Mouse (Mus musculus): ENCODE data around the gene 1700029I15Rik. TPM values are rescaled to one million over a fixed set of nuclear protein-coding genes. Genes with fewer than 3 reads are reported as not detected.

Gene 1700029I15Rik
- polyA plus RNA-seq, 1 experiment from 2014 or later = 0.62 TPM

DNA sequence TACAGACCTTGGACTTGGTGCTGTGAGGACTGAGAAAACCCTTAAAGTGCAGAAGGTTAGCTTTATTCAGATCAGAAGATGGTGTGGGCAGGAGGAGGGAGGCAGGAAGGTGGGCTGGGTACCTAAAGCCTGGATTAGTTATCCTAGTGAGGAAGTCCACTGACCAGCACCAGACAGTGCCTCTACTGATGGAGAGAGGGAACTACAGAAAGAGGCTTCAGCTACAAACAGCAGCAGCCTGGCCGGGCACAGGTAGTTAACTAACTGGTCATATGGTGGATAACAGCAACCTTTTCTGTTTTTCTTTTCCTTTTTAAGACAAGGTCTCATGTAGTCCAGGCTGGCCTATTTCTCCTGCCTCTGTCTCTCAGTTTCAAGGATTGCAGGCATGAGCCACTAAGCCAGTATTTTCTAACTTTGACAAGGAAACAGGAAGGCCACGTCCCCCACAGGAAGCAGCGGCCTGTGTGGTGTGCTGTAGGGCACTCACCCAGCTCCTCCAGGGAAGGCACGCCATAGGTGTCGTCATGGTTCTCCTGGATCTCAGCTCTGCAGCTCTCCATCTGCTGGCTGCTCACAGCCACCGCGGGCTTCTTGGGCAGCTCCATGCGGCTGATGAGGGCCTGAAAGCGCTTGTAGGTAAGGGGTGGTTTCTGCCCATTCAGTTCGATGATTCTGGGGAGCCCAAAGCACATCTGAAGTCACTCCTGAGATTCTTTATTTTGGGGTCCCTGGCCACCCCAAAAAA lies 40.2 kb downstream of the 1700029I15Rik start:
- H3K27ac ChIP-seq (replicated peaks) = no peak overlapping the region
- H3K36me3 ChIP-seq = peaks cover 80% of the 10 kb centered on the region
- ATAC-seq (ENCODE audit: extremely low read depth, insufficient number of reproducible peaks, low FRiP score, low TSS enrichment) = no peak
- WGBS = 68% methylated on average over 10 of the region's 10 CpGs
- H3K27me3 ChIP-seq (replicated peaks) = no peaks in the 10 kb centered on the region
- no peaks in the 10 kb centered on the region for H3K9me3 ChIP-seq
- peaks cover 52% of the 10 kb centered on the region for H3K4me1 ChIP-seq
- H3K4me2 ChIP-seq = no peak overlapping the region
- H3K4me3 ChIP-seq = no peak overlapping the region
- H3K9ac ChIP-seq = no peak overlapping the region

DNA sequence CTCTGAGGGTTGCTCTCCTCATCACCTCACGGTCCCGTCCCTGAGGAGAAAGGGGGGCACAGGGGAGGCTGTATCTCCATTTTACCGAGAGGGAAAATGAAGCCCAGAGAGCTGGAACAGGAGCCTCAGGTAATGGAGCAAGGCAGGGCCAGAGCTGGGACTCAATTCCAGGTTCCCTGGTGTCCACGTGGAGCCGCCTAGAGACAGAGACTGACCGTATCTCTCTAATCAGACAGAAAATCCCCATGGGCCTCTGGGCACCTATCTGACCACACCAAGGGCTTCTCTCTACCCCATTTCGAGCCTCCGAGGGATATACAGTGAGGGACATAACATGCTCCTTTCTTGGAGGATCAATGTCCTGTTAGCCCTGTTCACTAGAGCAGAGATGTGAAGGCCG lies 40.8 kb downstream of the 1700029I15Rik start:
- H3K36me3 ChIP-seq = peaks cover 74% of the 10 kb centered on the region
- H3K4me3 ChIP-seq = no peak overlapping the region
- no peak overlapping the region for H3K4me2 ChIP-seq
- WGBS = 90% methylated on average over 9 of the region's 9 CpGs
- no peaks in the 10 kb centered on the region for H3K27me3 ChIP-seq (replicated peaks)
- peaks cover 58% of the 10 kb centered on the region for H3K4me1 ChIP-seq
- ATAC-seq (ENCODE audit: extremely low read depth, insufficient number of reproducible peaks, low FRiP score, low TSS enrichment) = no peak
- H3K9me3 ChIP-seq = no peaks in the 10 kb centered on the region
- H3K9ac ChIP-seq = no peak overlapping the region; the same call in 1 of the 2 replicates
- H3K27ac ChIP-seq (replicated peaks) = peak overlapping the region; percentile 94

GRCm38 (mm10) chr2:92423702-92424461 lies 41.5 kb downstream of the 1700029I15Rik start:
- Histone ChIP-seq H3K36me3 (peaks cover 66% of the 10 kb centered on the region), H3K4me3 (no peak overlapping the region), H3K27ac (replicated peaks) (peak overlapping the region; percentile 94), H3K4me2 (no peak overlapping the region), H3K9ac (no peak overlapping the region; the same call in 1 of the 2 replicates), H3K9me3 (no peaks in the 10 kb centered on the region), H3K4me1 (peaks cover 65% of the 10 kb centered on the region), H3K27me3 (replicated peaks) (no peaks in the 10 kb centered on the region)
- ATAC-seq (ENCODE audit: extremely low read depth, insufficient number of reproducible peaks, low FRiP score, low TSS enrichment) = peak; percentile 49; the same call in 1 of the 2 replicates
- 63% methylated on average over 9 of the region's 9 CpGs for WGBS

DNA sequence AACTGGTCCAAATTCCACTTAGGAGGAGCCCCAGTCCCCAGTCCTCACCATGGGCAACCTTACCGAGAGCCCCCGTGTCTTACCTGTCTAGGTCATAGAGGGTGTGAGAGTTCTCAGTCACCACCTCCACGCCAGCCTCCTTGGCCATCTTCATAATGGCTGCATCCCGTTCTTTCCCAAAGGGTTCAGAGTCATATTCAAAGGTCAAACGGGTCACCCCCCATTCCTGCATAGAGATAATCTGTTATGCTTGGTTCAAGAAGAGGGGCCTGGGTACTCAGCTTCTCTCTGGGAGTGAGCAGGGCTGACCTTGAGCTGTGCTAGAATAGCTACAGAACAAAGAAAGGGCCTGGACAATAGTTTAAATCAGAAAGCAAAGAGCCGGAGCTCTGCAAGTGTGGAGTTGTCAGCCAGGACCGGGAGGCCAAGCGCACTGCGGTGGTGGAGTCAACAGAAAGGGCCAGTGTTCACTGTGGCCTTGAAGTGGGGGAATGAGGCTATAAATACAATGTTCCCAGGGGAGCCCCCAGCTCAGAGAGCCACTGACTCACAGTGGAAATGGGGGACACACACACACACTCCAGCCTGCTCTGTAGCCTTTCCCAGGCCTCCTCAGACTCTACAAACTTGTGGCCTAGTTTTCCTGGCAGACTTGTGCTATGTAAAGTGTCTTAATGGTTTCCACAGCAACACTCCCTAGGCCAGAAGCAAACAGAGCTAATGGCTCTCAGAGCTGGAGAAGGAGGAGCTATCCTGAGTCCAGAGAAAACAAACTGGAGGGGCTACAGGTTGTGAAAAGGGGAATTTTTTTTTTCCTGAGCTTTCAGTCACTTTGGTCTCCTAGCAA lies 42.3 kb downstream of the 1700029I15Rik start:
- no peaks in the 10 kb centered on the region for H3K9me3 ChIP-seq
- no peak for ATAC-seq (ENCODE audit: extremely low read depth, insufficient number of reproducible peaks, low FRiP score, low TSS enrichment)
- H3K27me3 ChIP-seq (replicated peaks) = no peaks in the 10 kb centered on the region
- H3K4me2 ChIP-seq = peak overlapping the region; percentile 21; the same call in 1 of the 2 replicates
- H3K27ac ChIP-seq (replicated peaks) = peak overlapping the region; percentile 94
- 67% methylated on average over 9 of the region's 9 CpGs for WGBS
- peaks cover 73% of the 10 kb centered on the region for H3K4me1 ChIP-seq
- H3K36me3 ChIP-seq = peaks cover 58% of the 10 kb centered on the region
- no peak overlapping the region for H3K4me3 ChIP-seq
- peak overlapping the region; percentile 60 for H3K9ac ChIP-seq

DNA sequence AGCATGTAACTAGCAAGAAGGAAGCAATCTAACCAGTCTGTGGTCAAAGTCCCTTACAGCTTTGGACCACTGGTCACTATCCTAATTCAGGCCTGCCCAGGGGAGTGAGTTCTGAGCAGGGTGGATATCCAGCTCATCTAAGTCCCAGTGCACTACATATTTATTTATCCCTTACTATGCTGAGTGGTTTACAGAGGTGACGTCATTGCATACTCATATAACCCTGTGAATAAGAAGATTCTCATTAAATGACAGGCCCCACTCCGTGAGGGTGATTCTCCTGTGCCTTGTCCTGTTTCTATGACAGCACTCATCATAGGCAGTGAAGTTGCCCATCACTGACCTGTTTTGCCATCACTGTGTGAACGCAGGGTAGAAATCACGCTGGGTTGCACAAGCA lies 43.0 kb downstream of the 1700029I15Rik start:
- peak overlapping the region; percentile 94 for H3K27ac ChIP-seq (replicated peaks)
- no peak overlapping the region for H3K4me3 ChIP-seq
- WGBS = 88% methylated on average over 4 of the region's 4 CpGs
- no peak for ATAC-seq (ENCODE audit: extremely low read depth, insufficient number of reproducible peaks, low FRiP score, low TSS enrichment)
- peaks cover 80% of the 10 kb centered on the region for H3K4me1 ChIP-seq
- H3K4me2 ChIP-seq = peak overlapping the region; percentile 21; the same call in 1 of the 2 replicates
- H3K27me3 ChIP-seq (replicated peaks) = no peaks in the 10 kb centered on the region
- peak overlapping the region; percentile 60 for H3K9ac ChIP-seq
- no peaks in the 10 kb centered on the region for H3K9me3 ChIP-seq
- H3K36me3 ChIP-seq = peaks cover 52% of the 10 kb centered on the region

DNA sequence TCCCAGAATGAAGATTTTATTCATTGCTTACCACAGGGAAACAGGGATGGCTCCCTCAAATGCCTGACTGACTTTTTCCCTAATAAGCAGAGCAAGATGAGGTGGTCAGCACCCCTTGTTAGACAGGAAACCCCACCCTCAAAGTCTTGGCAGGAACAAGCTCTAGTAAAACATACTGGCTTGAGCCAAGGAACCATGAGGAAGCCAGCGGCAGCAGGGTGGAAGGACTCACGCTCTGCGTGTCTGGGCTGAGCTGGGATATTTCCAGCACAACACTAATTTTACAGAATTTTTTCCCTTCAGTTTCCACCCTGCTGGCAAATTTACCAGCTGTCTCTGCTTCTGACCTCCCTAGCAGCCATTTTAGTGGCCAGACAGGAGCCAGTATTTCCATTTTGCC lies 44.1 kb downstream of the 1700029I15Rik start:
- no peak for ATAC-seq (ENCODE audit: extremely low read depth, insufficient number of reproducible peaks, low FRiP score, low TSS enrichment)
- Histone ChIP-seq H3K4me1 (peaks cover 91% of the 10 kb centered on the region), H3K9me3 (no peaks in the 10 kb centered on the region), H3K4me3 (no peak overlapping the region), H3K9ac (no peak overlapping the region; the same call in 1 of the 2 replicates), H3K4me2 (no peak overlapping the region), H3K27me3 (replicated peaks) (no peaks in the 10 kb centered on the region), H3K27ac (replicated peaks) (peak overlapping the region; percentile 94), H3K36me3 (peaks cover 41% of the 10 kb centered on the region)
- WGBS = 65% methylated on average over 3 of the region's 3 CpGs

- peak overlapping the region; percentile 55 for H3K27ac ChIP-seq (replicated peaks)
- 0 out of 2 replicates have a peak overlapping the region, but pooled peaks have one; percentile 4 for H3K4me2 ChIP-seq
- ATAC-seq (ENCODE audit: extremely low read depth, insufficient number of reproducible peaks, low FRiP score, low TSS enrichment) = peak; percentile 26; the same call in 1 of the 2 replicates
- H3K4me3 ChIP-seq = no peak overlapping the region
- peaks cover 100% of the 10 kb centered on the region for H3K4me1 ChIP-seq
- peaks cover 26% of the 10 kb centered on the region for H3K36me3 ChIP-seq
- no peaks in the 10 kb centered on the region for H3K9me3 ChIP-seq
- H3K27me3 ChIP-seq (replicated peaks) = no peaks in the 10 kb centered on the region
- WGBS = 38% methylated on average over 6 of the region's 6 CpGs
- H3K9ac ChIP-seq = peak overlapping the region; percentile 37; the same call in 1 of the 2 replicates
Measured at GRCm38 (mm10) chr2:92427882-92428281, 45.5 kb downstream of the 1700029I15Rik start.

- H3K27me3 ChIP-seq (replicated peaks) = peaks cover 5% of the 10 kb centered on the region
- no peaks in the 10 kb centered on the region for H3K9me3 ChIP-seq
- no peak overlapping the region for H3K4me3 ChIP-seq
- no peak overlapping the region for H3K4me2 ChIP-seq
- H3K4me1 ChIP-seq = peaks cover 93% of the 10 kb centered on the region
- no peak for ATAC-seq (ENCODE audit: extremely low read depth, insufficient number of reproducible peaks, low FRiP score, low TSS enrichment)
- no peak overlapping the region for H3K27ac ChIP-seq (replicated peaks)
- H3K9ac ChIP-seq = peak overlapping the region; percentile 48
- H3K36me3 ChIP-seq = peaks cover 9% of the 10 kb centered on the region
- 59% methylated on average over 2 of the region's 2 CpGs for WGBS
Measured at GRCm38 (mm10) chr2:92430089-92430488, 47.8 kb downstream of the 1700029I15Rik start.

- WGBS = 46% methylated on average over 21 of the region's 21 CpGs
- Histone ChIP-seq H3K27ac (replicated peaks) (peak overlapping the region; percentile 75), H3K36me3 (peaks cover 4% of the 10 kb centered on the region; the same call in 1 of the 2 replicates), H3K27me3 (replicated peaks) (peaks cover 12% of the 10 kb centered on the region), H3K4me1 (peaks cover 85% of the 10 kb centered on the region), H3K4me2 (peak overlapping the region; percentile 87), H3K9ac (peak overlapping the region; percentile 91), H3K9me3 (no peaks in the 10 kb centered on the region), H3K4me3 (peak overlapping the region; percentile 90)
- no peak for ATAC-seq (ENCODE audit: extremely low read depth, insufficient number of reproducible peaks, low FRiP score, low TSS enrichment)
Measured at GRCm38 (mm10) chr2:92430723-92431541, 48.6 kb downstream of the 1700029I15Rik start.

DNA sequence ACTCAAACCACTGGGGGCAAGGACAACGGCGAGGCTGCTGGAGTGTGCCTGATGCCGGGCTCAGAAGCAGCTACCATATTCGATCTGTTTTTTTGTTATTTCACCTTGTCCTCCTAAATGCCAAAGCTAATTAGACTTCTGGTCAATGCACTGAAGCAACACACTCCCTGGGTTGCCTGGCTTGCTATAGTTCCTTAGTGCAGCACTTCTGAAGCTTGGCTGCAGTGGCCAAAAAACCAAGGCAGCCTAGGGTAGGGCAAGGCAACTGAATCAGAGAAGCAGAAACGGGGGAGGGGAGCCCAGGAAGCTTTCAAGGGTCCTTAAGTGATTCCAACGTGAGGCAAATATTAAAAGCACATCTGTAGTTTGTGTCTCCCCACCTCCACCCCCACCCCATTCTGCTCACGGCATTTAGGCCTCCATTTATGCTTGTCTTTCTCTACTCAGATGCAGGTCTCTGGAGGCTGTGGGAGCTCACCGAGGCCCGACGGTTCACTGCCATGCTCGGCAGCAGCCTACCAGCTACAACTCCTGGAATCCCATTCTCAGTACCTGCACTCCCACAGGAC lies 49.4 kb downstream of the 1700029I15Rik start:
- H3K4me2 ChIP-seq = peak overlapping the region; percentile 87
- H3K4me1 ChIP-seq = peaks cover 77% of the 10 kb centered on the region
- H3K9ac ChIP-seq = peak overlapping the region; percentile 91
- no peaks in the 10 kb centered on the region for H3K36me3 ChIP-seq
- H3K4me3 ChIP-seq = peak overlapping the region; percentile 90
- no peak for ATAC-seq (ENCODE audit: extremely low read depth, insufficient number of reproducible peaks, low FRiP score, low TSS enrichment)
- peak overlapping the region; percentile 75 for H3K27ac ChIP-seq (replicated peaks)
- H3K9me3 ChIP-seq = no peaks in the 10 kb centered on the region
- 33% methylated on average over 11 of the region's 11 CpGs for WGBS
- peaks cover 13% of the 10 kb centered on the region for H3K27me3 ChIP-seq (replicated peaks)
